Mouse (Mus musculus) thymus, adult 2 months (tissue): ENCODE data around the gene Gstm5.

Experiments
- CTCF ChIP-seq: fragments of 200-500 bp; IDR thresholded peaks from 2 replicates; pipeline ENCODE4 v1.5.1; 2012; ENCODE audit warnings: mild to moderate bottlenecking, control low read depth, low read length, moderate library complexity, borderline replicate concordance; ENCODE audit not compliant: control insufficient read depth, poor library complexity, insufficient read depth; ENCODE audit errors: extremely low read depth
- POLR2A ChIP-seq: fragments of 200-500 bp; IDR thresholded peaks from 2 replicates; pipeline ENCODE4 v1.6.1; 2012; ENCODE audit warnings: mild to moderate bottlenecking, low read length, control low read depth, moderate library complexity; ENCODE audit not compliant: control insufficient read depth, poor library complexity, insufficient read depth; ENCODE audit errors: extremely low read depth

GRCm38 (mm10) chr3:107895194-107895719, 364 bp upstream of the Gstm5 start:
- no peak for TF ChIP-seq CTCF
- no peak for TF ChIP-seq POLR2A
